Mouse (Mus musculus) megakaryocyte, embryonic 14.5 days (primary cell): ENCODE results near the gene Per3. TPM values are rescaled to one million over a fixed set of nuclear protein-coding genes. Genes with fewer than 3 reads are reported as not detected.

Experiments
- H3K27me3 ChIP-seq: replicated peaks from 2 replicates; pipeline ENCODE3; 2012; ENCODE audit warnings: inconsistent platforms
- H3K36me3 ChIP-seq: replicated peaks from 2 replicates; pipeline ENCODE3; 2012; ENCODE audit warnings: low read length, inconsistent platforms, mixed read lengths
- H3K4me1 ChIP-seq: 2 replicates; pipeline ENCODE4 v1.6.1; 2012; ENCODE audit warnings: inconsistent platforms
- H3K4me3 ChIP-seq: replicated peaks from 2 replicates; pipeline ENCODE3; 2012; ENCODE audit warnings: moderate library complexity, mild to moderate bottlenecking, inconsistent platforms
- H3K9me3 ChIP-seq: 2 replicates; pipeline ENCODE4 v1.6.1; 2012; ENCODE audit warnings: inconsistent platforms
- FLI1 ChIP-seq: IDR thresholded peaks from 2 replicates; pipeline ENCODE4 v1.6.1; 2012; ENCODE audit warnings: low read length, inconsistent platforms, mixed read lengths
- GATA1 ChIP-seq: IDR thresholded peaks from 3 replicates; pipeline ENCODE4 v1.6.1; 2012; ENCODE audit warnings: mixed read lengths, low read length, inconsistent platforms, borderline replicate concordance
- polyA plus RNA-seq: library from polyadenylated mRNA; stranded (reverse); fragments of >175 nt; gene quantifications from 2 replicates; pipeline ENCODE4 v1.2.3, GENCODE M21; 2012; ENCODE audit warnings: low replicate concordance; ENCODE audit not compliant: insufficient read depth

Gene Per3
- polyA plus RNA-seq, 1 experiment: 8.0 TPM

GRCm38 (mm10) chr4:151068751-151069150, 24.3 kb upstream of the Per3 start:
- Histone ChIP-seq H3K27me3 (peaks cover 29% of the 10 kb centered on the region), H3K4me1 (peaks cover 21% of the 10 kb centered on the region), H3K36me3 (no peaks in the 10 kb centered on the region), H3K4me3 (no peak overlapping the region), H3K9me3 (no peaks in the 10 kb centered on the region)
- no peak for TF ChIP-seq GATA1
- TF ChIP-seq FLI1: no peak

DNA sequence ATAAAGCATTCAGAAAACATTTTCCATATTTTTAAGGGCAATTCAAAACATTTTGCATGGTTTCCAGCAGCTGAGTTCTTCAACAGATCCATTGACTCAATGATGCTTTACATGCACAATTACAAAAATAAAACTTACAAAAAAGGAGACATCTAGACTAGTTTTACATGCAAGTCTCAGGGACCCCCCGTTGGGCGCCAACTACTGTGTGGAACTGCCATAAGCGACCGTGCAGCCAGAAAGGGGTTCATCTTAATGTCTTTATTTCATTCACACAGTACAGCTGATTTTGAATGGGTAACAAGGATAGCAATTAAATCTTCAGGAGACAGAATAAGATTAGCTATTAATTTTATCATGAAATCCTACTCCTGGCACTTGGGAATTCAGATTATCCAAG, 15.1 kb upstream of the Per3 start:
- Histone ChIP-seq H3K4me3 (no peak overlapping the region), H3K27me3 (peaks cover 2% of the 10 kb centered on the region), H3K36me3 (peaks cover 17% of the 10 kb centered on the region), H3K4me1 (peaks cover 26% of the 10 kb centered on the region), H3K9me3 (peaks cover 15% of the 10 kb centered on the region)
- no peak for TF ChIP-seq GATA1
- TF ChIP-seq FLI1: no peak

DNA sequence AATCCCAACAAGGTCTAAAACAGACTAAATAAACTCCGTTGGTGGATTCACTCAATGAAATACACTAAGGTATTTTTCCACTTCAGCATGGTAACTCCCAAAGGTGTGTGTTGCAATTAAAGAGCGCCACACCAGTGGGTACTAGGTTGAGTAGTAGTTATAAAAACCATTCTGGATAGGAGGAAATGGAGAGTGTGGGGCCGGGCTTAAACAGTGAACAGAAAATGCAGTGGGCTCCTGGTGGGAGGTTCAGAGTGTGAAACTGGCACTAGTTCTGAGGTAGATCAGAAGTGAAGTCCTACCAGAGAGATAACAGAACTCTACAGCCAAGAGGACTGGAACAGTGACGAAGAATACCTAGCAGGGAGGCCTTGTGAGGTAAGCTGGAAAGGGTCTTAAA, 14.2 kb upstream of the Per3 start:
- Histone ChIP-seq H3K36me3 (peaks cover 26% of the 10 kb centered on the region), H3K9me3 (peaks cover 15% of the 10 kb centered on the region)

GRCm38 (mm10) chr4:151057347-151058321, 13.2 kb upstream of the Per3 start, which contains the start of gene Vamp3:
TSS of gene Vamp3 (minus strand) at chr4:151057963.
- TF ChIP-seq GATA1 (no peak), FLI1 (peak; percentile 84)
- Histone ChIP-seq H3K9me3 (peaks cover 15% of the 10 kb centered on the region), H3K4me1 (peaks cover 40% of the 10 kb centered on the region), H3K27me3 (no peaks in the 10 kb centered on the region), H3K4me3 (peak within 1 kb of the TSS; percentile 98), H3K36me3 (peaks cover 36% of the 10 kb centered on the region)

More for the DNA sequence above, 14.2 kb upstream of the Per3 start:
- TF ChIP-seq GATA1 (no peak), FLI1 (no peak)
- no peak overlapping the region for H3K4me3 ChIP-seq
- no peaks in the 10 kb centered on the region for H3K27me3 ChIP-seq
- peaks cover 34% of the 10 kb centered on the region for H3K4me1 ChIP-seq

GRCm38 (mm10) chr4:151051162-151051561, 6.7 kb upstream of the Per3 start:
- H3K36me3 ChIP-seq: peaks cover 95% of the 10 kb centered on the region
- H3K4me3 ChIP-seq: no peak overlapping the region

GRCm38 (mm10) chr4:151046524-151046923, 2.1 kb upstream of the Per3 start:
- TF ChIP-seq GATA1 (no peak), FLI1 (no peak)
- Histone ChIP-seq H3K9me3 (no peaks in the 10 kb centered on the region), H3K36me3 (peaks cover 54% of the 10 kb centered on the region)

More at GRCm38 (mm10) chr4:151051162-151051561, 6.7 kb upstream of the Per3 start:
- Histone ChIP-seq H3K27me3 (no peaks in the 10 kb centered on the region), H3K4me1 (peaks cover 45% of the 10 kb centered on the region), H3K9me3 (no peaks in the 10 kb centered on the region)
- TF ChIP-seq GATA1 (no peak), FLI1 (no peak)

GRCm38 (mm10) chr4:151044944-151045570, 592 bp upstream of the Per3 start:
- Histone ChIP-seq H3K36me3 (peaks cover 54% of the 10 kb centered on the region), H3K27me3 (no peaks in the 10 kb centered on the region), H3K4me1 (peaks cover 45% of the 10 kb centered on the region), H3K9me3 (no peaks in the 10 kb centered on the region), H3K4me3 (peak overlapping the region; percentile 97)
- TF ChIP-seq GATA1 (no peak), FLI1 (no peak)

More at GRCm38 (mm10) chr4:151046524-151046923, 2.1 kb upstream of the Per3 start:
- no peak overlapping the region for H3K4me3 ChIP-seq
- no peaks in the 10 kb centered on the region for H3K27me3 ChIP-seq
- H3K4me1 ChIP-seq: peaks cover 46% of the 10 kb centered on the region

GRCm38 (mm10) chr4:151043281-151043680, 1.2 kb downstream of the Per3 start:
- Histone ChIP-seq H3K36me3 (peaks cover 52% of the 10 kb centered on the region), H3K9me3 (no peaks in the 10 kb centered on the region), H3K27me3 (no peaks in the 10 kb centered on the region), H3K4me1 (peaks cover 45% of the 10 kb centered on the region), H3K4me3 (peak overlapping the region; percentile 97)
- no peak for TF ChIP-seq FLI1
- no peak for TF ChIP-seq GATA1

GRCm38 (mm10) chr4:151041506-151041905, 3.0 kb downstream of the Per3 start:
- Histone ChIP-seq H3K4me1 (peaks cover 51% of the 10 kb centered on the region), H3K27me3 (no peaks in the 10 kb centered on the region), H3K4me3 (peak overlapping the region; percentile 83), H3K9me3 (no peaks in the 10 kb centered on the region), H3K36me3 (peaks cover 52% of the 10 kb centered on the region)
- TF ChIP-seq FLI1: no peak
- TF ChIP-seq GATA1: no peak
